Mouse (Mus musculus) gastrocnemius, adult 2 months (tissue): ENCODE measurements around the gene Calr3. TPM values are rescaled to one million over a fixed set of nuclear protein-coding genes. Genes with fewer than 3 reads are reported as not detected.

Source experiments
- DNase-seq: peaks from one replicate; pipeline ENCODE4 v3.0.0; 2022
- H3K27ac ChIP-seq: fragments of 200-600 bp; 2 replicates; pipeline ENCODE4 v1.8.1; 2022; ENCODE audit warnings: mild to moderate bottlenecking
- H3K4me3 ChIP-seq: fragments of 200-600 bp; 2 replicates; pipeline ENCODE4 v1.8.1; 2022; ENCODE audit warnings: mild to moderate bottlenecking, moderate library complexity
- CTCF ChIP-seq: fragments of 200-600 bp; IDR thresholded peaks from 2 replicates; pipeline ENCODE4 v1.8.1; 2022; ENCODE audit warnings: antibody characterized with exemption, mild to moderate bottlenecking, moderate library complexity
- intact Hi-C: fragments of 180-260 bp; cut with DNase I; formaldehyde crosslinking; loops from one replicate; pipeline ENCODE4 v1.15.1; 2025
- microRNA-seq: library from miRNA; unstranded; fragments of <30 nt; microRNA quantifications from one replicate; pipeline ENCODE4 v1.2.0, GENCODE M21; 2021
- total RNA-seq, 2 experiments: library from RNA; stranded (reverse); gene quantifications; 2 replicates each; pipeline ENCODE4 v1.2.3; 2021

Gene Calr3
- total RNA-seq, 2 experiments from 2014 or later: 3.1 to 4.2 TPM

DNA sequence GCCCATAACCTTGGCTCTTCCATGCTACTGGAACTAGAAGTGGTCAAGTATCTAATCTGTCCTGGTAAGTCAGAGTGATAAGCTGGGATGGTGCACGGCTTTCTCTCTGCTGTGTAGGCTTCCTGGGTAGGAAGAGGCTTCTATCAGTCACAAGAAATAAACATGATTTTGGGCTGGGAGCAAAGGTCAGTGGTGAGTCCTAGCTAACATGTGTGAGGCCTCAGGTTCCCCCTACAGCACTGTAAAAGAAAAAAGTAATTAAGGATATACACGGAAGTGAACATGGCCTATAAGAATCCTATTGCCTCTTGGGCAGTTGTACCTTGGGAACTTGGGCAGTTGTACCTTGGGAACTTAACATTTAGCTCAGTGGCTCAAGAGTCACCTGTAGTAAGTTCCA is 66.8 kb downstream of the Calr3 start:
- intact Hi-C loops: no loop called here

DNA sequence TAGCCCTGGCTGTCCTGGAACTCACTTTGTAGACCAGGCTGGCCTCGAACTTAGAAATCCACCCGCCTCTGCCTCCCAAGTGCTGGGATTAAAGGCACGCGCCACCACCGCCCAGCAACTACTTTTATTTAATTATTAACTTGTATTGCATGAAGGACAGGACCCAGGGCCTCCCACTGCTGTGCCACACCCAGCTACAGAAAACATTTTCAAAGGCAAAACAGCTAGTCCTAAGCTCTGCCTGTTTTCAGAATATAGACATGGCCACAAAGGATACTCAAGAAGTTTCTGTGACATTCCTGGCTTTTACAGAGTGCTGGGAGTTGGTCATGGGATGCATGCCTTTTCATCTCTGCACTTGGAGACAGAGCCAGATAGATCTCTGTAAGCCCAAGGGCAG is 67.4 kb downstream of the Calr3 start:
- H3K4me3 ChIP-seq: no peak overlapping the region
- no peak overlapping the region for H3K27ac ChIP-seq
- no peak for TF ChIP-seq CTCF
- intact Hi-C loops: no loop called here
- no peak for DNase-seq

More for the DNA sequence above, 66.8 kb downstream of the Calr3 start:
- H3K27ac ChIP-seq: no peak overlapping the region
- TF ChIP-seq CTCF: no peak
- DNase-seq: no peak
- H3K4me3 ChIP-seq: no peak overlapping the region

DNA sequence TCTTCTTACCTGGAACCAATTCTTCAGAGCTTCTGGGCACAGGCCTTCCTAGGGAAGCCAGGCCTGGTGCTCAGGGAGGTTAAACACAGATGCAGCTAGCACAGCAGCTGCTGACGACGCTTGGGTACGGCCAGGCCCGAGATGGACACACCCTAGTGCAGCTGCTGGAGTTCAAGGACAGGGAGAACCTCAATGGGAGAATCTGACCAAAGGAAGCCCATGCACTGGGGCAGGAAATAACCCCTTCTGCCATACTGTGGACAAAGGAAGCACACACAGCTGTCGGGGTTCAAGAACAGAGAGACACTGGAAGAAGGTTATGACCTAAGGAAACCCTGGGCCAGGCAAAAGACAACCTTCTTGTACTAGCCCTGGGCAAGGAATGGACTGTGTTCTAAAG is 68.5 kb downstream of the Calr3 start:
- H3K4me3 ChIP-seq: no peak overlapping the region
- no peak for DNase-seq
- H3K27ac ChIP-seq: no peak overlapping the region
- TF ChIP-seq CTCF: no peak
- intact Hi-C loops: no loop called here

Small RNAs within 50 kb of the gene (microRNA-seq; reads per million reads assigned to microRNA genes)
- gene Mir7068: 5.8 reads per million

Other genes starting within 250 kb of the Calr3 start
- gene Cib3, start 231.0 kb downstream of the Calr3 start, total RNA-seq: not detected
- gene Gm11034, start 230.2 kb downstream of the Calr3 start, total RNA-seq: not detected
- gene Fam32a, start 224.1 kb downstream of the Calr3 start, total RNA-seq: 1 to 10 TPM; 7.8 to 9.5 TPM
- 10 to 100 TPM; 25.8 to 26.0 TPM for gene Ap1m1, start 203.9 kb downstream of the Calr3 start, total RNA-seq
- gene Gm10282, start 138.6 kb downstream of the Calr3 start, total RNA-seq: 1 to 10 TPM; 2.8 to 4.8 TPM
- gene Klf2, start 124.8 kb downstream of the Calr3 start, total RNA-seq: 10 to 100 TPM in 1 of 2 experiments, 1 to 10 TPM in 1; 9.1 to 38.9 TPM
- gene Eps15l1, start 22.4 kb downstream of the Calr3 start, total RNA-seq: 10 to 100 TPM; 25.5 to 27.5 TPM
- gene 1700030K09Rik, start within 50 bp of the Calr3 start, total RNA-seq: 1 to 10 TPM; 3.3 to 4.8 TPM
- gene Cherp, start 31.4 kb upstream of the Calr3 start, total RNA-seq: 10 to 100 TPM; 19.7 to 26.1 TPM
- gene Slc35e1, start 48.7 kb upstream of the Calr3 start, total RNA-seq: 10 to 100 TPM; 44.8 to 52.0 TPM
- 10 to 100 TPM in 1 of 2 experiments, 1 to 10 TPM in 1; 7.0 to 17.2 TPM for gene Med26, start 104.4 kb upstream of the Calr3 start, total RNA-seq
- 10 to 100 TPM; 64.8 to 65.9 TPM for gene Smim7, start 127.2 kb upstream of the Calr3 start, total RNA-seq
- gene Tmem38a, start 128.2 kb upstream of the Calr3 start, total RNA-seq: 1,000 to 10,000 TPM; 1,184 to 1,285 TPM
- 1 to 10 TPM; 1.2 to 2.0 TPM for gene Nwd1, start 202.8 kb upstream of the Calr3 start, total RNA-seq